Mouse (Mus musculus) ovary, adult 18-20 months (tissue): ENCODE data around the gene Olfr1128.
"Not testable (repeated sequence)": the region's sequence is repeated elsewhere in the genome, so short reads cannot be mapped to it uniquely, and the experiment has no call there.

ENCODE experiments used
- DNase-seq: peaks from one replicate; pipeline ENCODE4 v3.0.0; 2022; ENCODE audit warnings: low spot score, mixed read lengths

Gene Olfr1128

GRCm38 (mm10) chr2:87545442-87545841, at the start of gene Olfr1128:
TSS of gene Olfr1128 (minus strand) at chr2:87545542.
- DNase-seq, result no peak

- DNase-seq, result not testable (repeated sequence)
Measured at GRCm38 (mm10) chr2:87573602-87574001, 28.3 kb upstream of the Olfr1128 start, which contains the start of gene Olfr1129. TSS of gene Olfr1129 (plus strand) at chr2:87573902.

GRCm38 (mm10) chr2:87534826-87535225, 10.5 kb downstream of the Olfr1128 start:
- DNase-seq, result no peak

- DNase-seq, result no peak
Measured at GRCm38 (mm10) chr2:87531496-87531895, 13.8 kb downstream of the Olfr1128 start, which contains the start of gene Olfr153. TSS of gene Olfr153 (plus strand) at chr2:87531796.

- not testable (repeated sequence) for DNase-seq
Measured at GRCm38 (mm10) chr2:87525899-87526616, 19.3 kb downstream of the Olfr1128 start.

GRCm38 (mm10) chr2:87520651-87521050, 24.7 kb downstream of the Olfr1128 start:
- no peak for DNase-seq

- DNase-seq, result no peak
Measured at GRCm38 (mm10) chr2:87516581-87516980, 28.8 kb downstream of the Olfr1128 start.

GRCm38 (mm10) chr2:87515457-87516060, 29.8 kb downstream of the Olfr1128 start:
- no peak for DNase-seq

- DNase-seq, result no peak
Measured at GRCm38 (mm10) chr2:87515046-87515445, 30.3 kb downstream of the Olfr1128 start.

- no peak for DNase-seq
Measured at GRCm38 (mm10) chr2:87506265-87506664, 39.1 kb downstream of the Olfr1128 start, which contains the start of gene Pramel6. TSS of gene Pramel6 (plus strand) at chr2:87506565.

GRCm38 (mm10) chr2:87496993-87497392, 48.3 kb downstream of the Olfr1128 start, which contains the start of gene Pramel7:
TSS of gene Pramel7 (minus strand) at chr2:87497093.
- DNase-seq, result not testable (repeated sequence)
